Mouse (Mus musculus): Measurements from ENCODE around the gene Ppp4r1. TPM values are rescaled to one million over a fixed set of nuclear protein-coding genes. Genes with fewer than 3 reads are reported as not detected.

The Ppp4r1 gene
- polyA plus RNA-seq, 1 experiment from 2014 or later: 9.4 TPM

- Histone ChIP-seq H3K27ac (ENCODE audit: low read length) (no peak overlapping the region), H3K4me3 (ENCODE audit: low read depth, low read length) (no peak overlapping the region), H3K36me3 (ENCODE audit: control insufficient read depth, insufficient read depth) (no peaks in the 10 kb centered on the region; the same call in 1 of the 2 replicates), H3K9me3 (replicated peaks; ENCODE audit: control insufficient read depth, low read length) (no peaks in the 10 kb centered on the region), H3K27me3 (ENCODE audit: control insufficient read depth, insufficient read depth, low read depth, low read length) (peaks cover 12% of the 10 kb centered on the region), H3K9ac (ENCODE audit: low read depth, low read length) (no peak overlapping the region), H3K4me2 (ENCODE audit: low read depth, low read length) (no peak overlapping the region), H3K4me1 (ENCODE audit: control insufficient read depth, low read depth, low read length) (peaks cover 5% of the 10 kb centered on the region)
- no peak for ATAC-seq (ENCODE audit: low read depth)
- WGBS (ENCODE audit: insufficient replicate concordance): 71% methylated on average over 2 of the region's 2 CpGs
Observed at GRCm38 (mm10) chr17:65780970-65781369, 1.4 kb upstream of the Ppp4r1 start.

GRCm38 (mm10) chr17:65783182-65784161, 1.1 kb downstream of the Ppp4r1 start:
- peaks cover 12% of the 10 kb centered on the region for H3K27me3 ChIP-seq (ENCODE audit: control insufficient read depth, insufficient read depth, low read depth, low read length)

GRCm38 (mm10) chr17:65784610-65785140, 2.3 kb downstream of the Ppp4r1 start:
- H3K9ac ChIP-seq (ENCODE audit: low read depth, low read length): no peak overlapping the region
- WGBS (ENCODE audit: insufficient replicate concordance): 62% methylated on average over 8 of the region's 8 CpGs

More at GRCm38 (mm10) chr17:65783182-65784161, 1.1 kb downstream of the Ppp4r1 start:
- Histone ChIP-seq H3K4me1 (ENCODE audit: control insufficient read depth, low read depth, low read length) (peaks cover 5% of the 10 kb centered on the region), H3K36me3 (ENCODE audit: control insufficient read depth, insufficient read depth) (no peaks in the 10 kb centered on the region; the same call in 1 of the 2 replicates), H3K4me2 (ENCODE audit: low read depth, low read length) (peak overlapping the region; percentile 88), H3K27ac (ENCODE audit: low read length) (peak overlapping the region; percentile 90), H3K4me3 (ENCODE audit: low read depth, low read length) (peak overlapping the region; percentile 85), H3K9me3 (replicated peaks; ENCODE audit: control insufficient read depth, low read length) (no peaks in the 10 kb centered on the region), H3K9ac (ENCODE audit: low read depth, low read length) (peak overlapping the region; percentile 91)
- WGBS (ENCODE audit: insufficient replicate concordance): under 1% methylated on average over 65 of the region's 135 CpGs
- ATAC-seq (ENCODE audit: low read depth): peak; percentile 71

GRCm38 (mm10) chr17:65785707-65786106, 3.3 kb downstream of the Ppp4r1 start:
- Histone ChIP-seq H3K36me3 (ENCODE audit: control insufficient read depth, insufficient read depth) (no peaks in the 10 kb centered on the region; the same call in 1 of the 2 replicates), H3K4me2 (ENCODE audit: low read depth, low read length) (no peak overlapping the region), H3K27me3 (ENCODE audit: control insufficient read depth, insufficient read depth, low read depth, low read length) (peaks cover 12% of the 10 kb centered on the region), H3K9me3 (replicated peaks; ENCODE audit: control insufficient read depth, low read length) (no peaks in the 10 kb centered on the region), H3K4me3 (ENCODE audit: low read depth, low read length) (no peak overlapping the region), H3K27ac (ENCODE audit: low read length) (no peak overlapping the region), H3K4me1 (ENCODE audit: control insufficient read depth, low read depth, low read length) (peaks cover 8% of the 10 kb centered on the region), H3K9ac (ENCODE audit: low read depth, low read length) (no peak overlapping the region)
- no peak for ATAC-seq (ENCODE audit: low read depth)

More at GRCm38 (mm10) chr17:65784610-65785140, 2.3 kb downstream of the Ppp4r1 start:
- Histone ChIP-seq H3K4me1 (ENCODE audit: control insufficient read depth, low read depth, low read length) (peaks cover 8% of the 10 kb centered on the region), H3K36me3 (ENCODE audit: control insufficient read depth, insufficient read depth) (no peaks in the 10 kb centered on the region; the same call in 1 of the 2 replicates), H3K9me3 (replicated peaks; ENCODE audit: control insufficient read depth, low read length) (no peaks in the 10 kb centered on the region), H3K4me2 (ENCODE audit: low read depth, low read length) (peak overlapping the region; percentile 34; the same call in 1 of the 2 replicates), H3K27me3 (ENCODE audit: control insufficient read depth, insufficient read depth, low read depth, low read length) (peaks cover 12% of the 10 kb centered on the region), H3K4me3 (ENCODE audit: low read depth, low read length) (no peak overlapping the region), H3K27ac (ENCODE audit: low read length) (peak overlapping the region; percentile 3; the same call in 1 of the 2 replicates)
- ATAC-seq (ENCODE audit: low read depth): no peak

GRCm38 (mm10) chr17:65786225-65786624, 3.9 kb downstream of the Ppp4r1 start:
- no peak overlapping the region for H3K4me3 ChIP-seq (ENCODE audit: low read depth, low read length)
- no peak overlapping the region for H3K4me2 ChIP-seq (ENCODE audit: low read depth, low read length)
- no peak overlapping the region for H3K9ac ChIP-seq (ENCODE audit: low read depth, low read length)
- H3K27me3 ChIP-seq (ENCODE audit: control insufficient read depth, insufficient read depth, low read depth, low read length): peaks cover 12% of the 10 kb centered on the region
- WGBS (ENCODE audit: insufficient replicate concordance): 66% methylated on average over 7 of the region's 7 CpGs
- H3K9me3 ChIP-seq (replicated peaks; ENCODE audit: control insufficient read depth, low read length): no peaks in the 10 kb centered on the region
- peaks cover 8% of the 10 kb centered on the region for H3K4me1 ChIP-seq (ENCODE audit: control insufficient read depth, low read depth, low read length)
- no peak for ATAC-seq (ENCODE audit: low read depth)
- no peak overlapping the region for H3K27ac ChIP-seq (ENCODE audit: low read length)
- no peaks in the 10 kb centered on the region; the same call in 1 of the 2 replicates for H3K36me3 ChIP-seq (ENCODE audit: control insufficient read depth, insufficient read depth)

- no peak overlapping the region for H3K4me2 ChIP-seq (ENCODE audit: low read depth, low read length)
- 57% methylated on average over 4 of the region's 4 CpGs for WGBS (ENCODE audit: insufficient replicate concordance)
- ATAC-seq (ENCODE audit: low read depth): no peak
- no peaks in the 10 kb centered on the region; the same call in 1 of the 2 replicates for H3K36me3 ChIP-seq (ENCODE audit: control insufficient read depth, insufficient read depth)
- no peak overlapping the region for H3K9ac ChIP-seq (ENCODE audit: low read depth, low read length)
- H3K27me3 ChIP-seq (ENCODE audit: control insufficient read depth, insufficient read depth, low read depth, low read length): peaks cover 5% of the 10 kb centered on the region
- no peaks in the 10 kb centered on the region for H3K9me3 ChIP-seq (replicated peaks; ENCODE audit: control insufficient read depth, low read length)
- no peak overlapping the region for H3K4me3 ChIP-seq (ENCODE audit: low read depth, low read length)
- peaks cover 8% of the 10 kb centered on the region for H3K4me1 ChIP-seq (ENCODE audit: control insufficient read depth, low read depth, low read length)
- no peak overlapping the region for H3K27ac ChIP-seq (ENCODE audit: low read length)
Observed at GRCm38 (mm10) chr17:65787261-65787660, 4.9 kb downstream of the Ppp4r1 start.

- H3K4me2 ChIP-seq (ENCODE audit: low read depth, low read length): no peak overlapping the region
- H3K4me3 ChIP-seq (ENCODE audit: low read depth, low read length): no peak overlapping the region
- H3K4me1 ChIP-seq (ENCODE audit: control insufficient read depth, low read depth, low read length): peaks cover 8% of the 10 kb centered on the region
- WGBS (ENCODE audit: insufficient replicate concordance): 65% methylated on average over 12 of the region's 12 CpGs
- H3K36me3 ChIP-seq (ENCODE audit: control insufficient read depth, insufficient read depth): no peaks in the 10 kb centered on the region; the same call in 1 of the 2 replicates
- no peaks in the 10 kb centered on the region for H3K27me3 ChIP-seq (ENCODE audit: control insufficient read depth, insufficient read depth, low read depth, low read length)
- no peak overlapping the region for H3K27ac ChIP-seq (ENCODE audit: low read length)
- no peak overlapping the region for H3K9ac ChIP-seq (ENCODE audit: low read depth, low read length)
- ATAC-seq (ENCODE audit: low read depth): peak; percentile 56
- H3K9me3 ChIP-seq (replicated peaks; ENCODE audit: control insufficient read depth, low read length): no peaks in the 10 kb centered on the region
Observed at GRCm38 (mm10) chr17:65788542-65789291, 6.3 kb downstream of the Ppp4r1 start.

- H3K4me3 ChIP-seq (ENCODE audit: low read depth, low read length): no peak overlapping the region
- WGBS (ENCODE audit: insufficient replicate concordance): 74% methylated on average over 6 of the region's 6 CpGs
- no peak overlapping the region for H3K9ac ChIP-seq (ENCODE audit: low read depth, low read length)
- peaks cover 5% of the 10 kb centered on the region for H3K4me1 ChIP-seq (ENCODE audit: control insufficient read depth, low read depth, low read length)
- no peaks in the 10 kb centered on the region for H3K27me3 ChIP-seq (ENCODE audit: control insufficient read depth, insufficient read depth, low read depth, low read length)
- no peaks in the 10 kb centered on the region; the same call in 1 of the 2 replicates for H3K36me3 ChIP-seq (ENCODE audit: control insufficient read depth, insufficient read depth)
- H3K4me2 ChIP-seq (ENCODE audit: low read depth, low read length): no peak overlapping the region
- no peak for ATAC-seq (ENCODE audit: low read depth)
- H3K9me3 ChIP-seq (replicated peaks; ENCODE audit: control insufficient read depth, low read length): no peaks in the 10 kb centered on the region
- no peak overlapping the region for H3K27ac ChIP-seq (ENCODE audit: low read length)
Observed at GRCm38 (mm10) chr17:65789576-65789975, 7.2 kb downstream of the Ppp4r1 start.
